Mouse (Mus musculus) forebrain, embryonic 13.5 days (tissue): Measurements from ENCODE around the gene Gpr132. TPM values are rescaled to one million over a fixed set of nuclear protein-coding genes. Genes with fewer than 3 reads are reported as not detected.

Source experiments
- ATAC-seq: fragments of 200-750 bp; cut with Nextera tagmentation; 2 replicates; pipeline ENCODE4 v1.8.0; 2017
- H3K27ac ChIP-seq: fragments of 300-500 bp; sonication (generic); 2 replicates; pipeline ENCODE4 v1.5.1; 2015; ENCODE audit warnings: inconsistent platforms, mild to moderate bottlenecking, moderate library complexity
- H3K27me3 ChIP-seq: fragments of 300-500 bp; sonication (generic); 2 replicates; pipeline ENCODE4 v1.6.1; 2015; ENCODE audit warnings: mild to moderate bottlenecking, inconsistent platforms
- H3K36me3 ChIP-seq: fragments of 300-500 bp; sonication (generic); 2 replicates; pipeline ENCODE4 v1.6.1; 2015; ENCODE audit warnings: mild to moderate bottlenecking, inconsistent platforms; ENCODE audit not compliant: poor library complexity, severe bottlenecking
- H3K4me1 ChIP-seq: fragments of 300-500 bp; sonication (generic); 2 replicates; pipeline ENCODE4 v1.6.1; 2015; ENCODE audit warnings: inconsistent platforms
- H3K4me2 ChIP-seq: fragments of 300-500 bp; sonication (generic); 2 replicates; pipeline ENCODE4 v1.6.1; 2015; ENCODE audit warnings: inconsistent platforms, mild to moderate bottlenecking, moderate library complexity
- H3K4me3 ChIP-seq: fragments of 300-500 bp; sonication (generic); 2 replicates; pipeline ENCODE4 v1.5.1; 2015; ENCODE audit warnings: mild to moderate bottlenecking, inconsistent platforms
- H3K9ac ChIP-seq: fragments of 300-500 bp; sonication (generic); 2 replicates; pipeline ENCODE4 v1.6.1; 2015; ENCODE audit warnings: mild to moderate bottlenecking, inconsistent platforms
- H3K9me3 ChIP-seq: fragments of 300-500 bp; sonication (generic); replicated peaks from 2 replicates; pipeline ENCODE4 v1.6.1; 2016; ENCODE audit warnings: inconsistent platforms
- WGBS: fragments of 180-500 bp; shearing (Covaris S2); methylation state at CpG from one replicate; pipeline ENCODE4 v1.1.7; 2015; 5-methylcytosine and 5-hydroxymethylcytosine counted together
- polyA plus RNA-seq: library from polyadenylated mRNA; unstranded; fragments of >200 nt; fragmentation: Nextera tagmentation; extraction: Ambion mirVana; gene quantifications from 2 replicates; pipeline ENCODE4 v1.2.1, GENCODE M21; 2015

The Gpr132 gene
- polyA plus RNA-seq, 1 experiment from 2014 or later: not detected

GRCm38 (mm10) chr12:112808587-112809364 lies 59.3 kb downstream of the Gpr132 start, which contains the start of gene Clba1:
Clba1 (plus strand) TSS chr12:112808937.
- WGBS: 1% methylated on average over 64 of the region's 64 CpGs
- H3K9ac ChIP-seq: peak within 1 kb of the TSS; percentile 76

GRCm38 (mm10) chr12:112808212-112808586 lies 59.8 kb downstream of the Gpr132 start:
- peak overlapping the region; percentile 61 for H3K27ac ChIP-seq
- H3K36me3 ChIP-seq: peaks cover 16% of the 10 kb centered on the region
- 67% methylated on average over 5 of the region's 5 CpGs for WGBS
- peak overlapping the region; percentile 68 for H3K4me3 ChIP-seq
- H3K4me1 ChIP-seq: peaks cover 26% of the 10 kb centered on the region
- ATAC-seq: peak; percentile 46
- no peaks in the 10 kb centered on the region for H3K9me3 ChIP-seq
- peaks cover 5% of the 10 kb centered on the region; the same call in 1 of the 2 replicates for H3K27me3 ChIP-seq
- H3K4me2 ChIP-seq: peak overlapping the region; percentile 81
- H3K9ac ChIP-seq: peak overlapping the region; percentile 71

More at GRCm38 (mm10) chr12:112808587-112809364, 59.3 kb downstream of the Gpr132 start, which contains the start of gene Clba1:
- Histone ChIP-seq H3K4me1 (peaks cover 26% of the 10 kb centered on the region), H3K36me3 (peaks cover 22% of the 10 kb centered on the region), H3K4me3 (peak within 1 kb of the TSS; percentile 68), H3K4me2 (peak within 1 kb of the TSS; percentile 81), H3K9me3 (no peaks in the 10 kb centered on the region), H3K27ac (peak within 1 kb of the TSS; percentile 61), H3K27me3 (peaks cover 3% of the 10 kb centered on the region; the same call in 1 of the 2 replicates)
- peak; percentile 96 for ATAC-seq

GRCm38 (mm10) chr12:112807796-112808195 lies 60.2 kb downstream of the Gpr132 start:
- Histone ChIP-seq H3K9me3 (no peaks in the 10 kb centered on the region), H3K27ac (no peak overlapping the region), H3K27me3 (peaks cover 9% of the 10 kb centered on the region; the same call in 1 of the 2 replicates), H3K4me2 (peak overlapping the region; percentile 81; the same call in 1 of the 2 replicates), H3K4me1 (peaks cover 28% of the 10 kb centered on the region), H3K36me3 (peaks cover 12% of the 10 kb centered on the region; the same call in 1 of the 2 replicates), H3K4me3 (no peak overlapping the region), H3K9ac (0 out of 2 replicates have a peak overlapping the region, but pooled peaks have one; percentile 26)
- 86% methylated on average over 4 of the region's 4 CpGs for WGBS
- no peak for ATAC-seq

GRCm38 (mm10) chr12:112806044-112806443 lies 62.0 kb downstream of the Gpr132 start:
- H3K9ac ChIP-seq: no peak overlapping the region
- ATAC-seq: no peak
- peaks cover under 1% of the 10 kb centered on the region; the same call in 1 of the 2 replicates for H3K36me3 ChIP-seq
- peaks cover 25% of the 10 kb centered on the region for H3K27me3 ChIP-seq
- peaks cover 39% of the 10 kb centered on the region for H3K4me1 ChIP-seq
- no peak overlapping the region for H3K27ac ChIP-seq
- H3K4me3 ChIP-seq: no peak overlapping the region
- WGBS: 82% methylated on average over 6 of the region's 6 CpGs
- no peak overlapping the region for H3K4me2 ChIP-seq
- H3K9me3 ChIP-seq: no peaks in the 10 kb centered on the region

GRCm38 (mm10) chr12:112804046-112804445 lies 64.0 kb downstream of the Gpr132 start:
- Histone ChIP-seq H3K9ac (no peak overlapping the region), H3K27ac (no peak overlapping the region), H3K4me2 (no peak overlapping the region), H3K4me3 (no peak overlapping the region), H3K4me1 (peaks cover 25% of the 10 kb centered on the region), H3K36me3 (no peaks in the 10 kb centered on the region), H3K9me3 (no peaks in the 10 kb centered on the region), H3K27me3 (peaks cover 40% of the 10 kb centered on the region)
- no peak for ATAC-seq
- WGBS: 50% methylated on average over 13 of the region's 13 CpGs

- Histone ChIP-seq H3K4me3 (no peak overlapping the region), H3K9ac (no peak overlapping the region), H3K9me3 (no peaks in the 10 kb centered on the region), H3K4me2 (peak overlapping the region; percentile 97), H3K27me3 (peaks cover 42% of the 10 kb centered on the region), H3K4me1 (peaks cover 18% of the 10 kb centered on the region), H3K27ac (no peak overlapping the region), H3K36me3 (no peaks in the 10 kb centered on the region)
- ATAC-seq: no peak
- 11% methylated on average over 3 of the region's 3 CpGs for WGBS
Measured at GRCm38 (mm10) chr12:112802917-112803316, 65.1 kb downstream of the Gpr132 start.

- peak; percentile 36; the same call in 1 of the 2 replicates for ATAC-seq
- Histone ChIP-seq H3K27ac (no peak within 1 kb of the TSS), H3K4me2 (peak within 1 kb of the TSS; percentile 97), H3K4me1 (peaks cover 18% of the 10 kb centered on the region), H3K36me3 (no peaks in the 10 kb centered on the region), H3K9me3 (no peaks in the 10 kb centered on the region), H3K27me3 (peaks cover 42% of the 10 kb centered on the region), H3K4me3 (peak within 1 kb of the TSS; percentile 56), H3K9ac (peak within 1 kb of the TSS; percentile 72)
- 5% methylated on average over 53 of the region's 69 CpGs for WGBS
Measured at GRCm38 (mm10) chr12:112801864-112802846, 65.9 kb downstream of the Gpr132 start, which contains the start of gene Ahnak2. Ahnak2 (minus strand) TSS chr12:112802657.

Other genes with a start within 250 kb of the Gpr132 start
- gene Adssl1, start 248.2 kb downstream of the Gpr132 start, polyA plus RNA-seq: 1.4 and 2.1 TPM in 2 replicates
- gene Siva1, start 223.5 kb downstream of the Gpr132 start, polyA plus RNA-seq: 154 and 174 TPM in 2 replicates
- gene Akt1, start 193.3 kb downstream of the Gpr132 start, polyA plus RNA-seq: 46.4 and 50.3 TPM in 2 replicates
- gene Zbtb42, start 189.4 kb downstream of the Gpr132 start, polyA plus RNA-seq: 2.1 and 2.4 TPM in 2 replicates
- gene Cep170b, start 147.8 kb downstream of the Gpr132 start, polyA plus RNA-seq: 11.0 and 13.1 TPM in 2 replicates
- 2.9 and 3.8 TPM in 2 replicates for gene Pld4, start 107.6 kb downstream of the Gpr132 start, polyA plus RNA-seq
- gene Ahnak2, start 65.6 kb downstream of the Gpr132 start, polyA plus RNA-seq: 0.25 and 0.35 TPM in 2 replicates
- 12.6 and 15.2 TPM in 2 replicates for gene Clba1, start 59.3 kb downstream of the Gpr132 start, polyA plus RNA-seq
- gene Cdca4, start 38.8 kb downstream of the Gpr132 start, polyA plus RNA-seq: 123 and 134 TPM in 2 replicates
- 4.1 TPM in 2 replicates for gene Jag2, start 61.5 kb upstream of the Gpr132 start, polyA plus RNA-seq
- gene Nudt14, start 73.9 kb upstream of the Gpr132 start, polyA plus RNA-seq: 57.1 and 61.2 TPM in 2 replicates
- 30.3 and 32.7 TPM in 2 replicates for gene Btbd6, start 108.3 kb upstream of the Gpr132 start, polyA plus RNA-seq
- gene Brf1, start 132.5 kb upstream of the Gpr132 start, polyA plus RNA-seq: 62.5 and 68.8 TPM in 2 replicates
- 17.4 and 20.9 TPM in 2 replicates for gene Pacs2, start 146.3 kb upstream of the Gpr132 start, polyA plus RNA-seq
- gene Tex22, start 206.3 kb upstream of the Gpr132 start, polyA plus RNA-seq: not detected in 2 replicates
- 19.5 and 20.2 TPM in 2 replicates for gene Mta1, start 230.1 kb upstream of the Gpr132 start, polyA plus RNA-seq